8 mouse cellular contexts compared by ENCODE assay signal in the genomic region with DNA sequence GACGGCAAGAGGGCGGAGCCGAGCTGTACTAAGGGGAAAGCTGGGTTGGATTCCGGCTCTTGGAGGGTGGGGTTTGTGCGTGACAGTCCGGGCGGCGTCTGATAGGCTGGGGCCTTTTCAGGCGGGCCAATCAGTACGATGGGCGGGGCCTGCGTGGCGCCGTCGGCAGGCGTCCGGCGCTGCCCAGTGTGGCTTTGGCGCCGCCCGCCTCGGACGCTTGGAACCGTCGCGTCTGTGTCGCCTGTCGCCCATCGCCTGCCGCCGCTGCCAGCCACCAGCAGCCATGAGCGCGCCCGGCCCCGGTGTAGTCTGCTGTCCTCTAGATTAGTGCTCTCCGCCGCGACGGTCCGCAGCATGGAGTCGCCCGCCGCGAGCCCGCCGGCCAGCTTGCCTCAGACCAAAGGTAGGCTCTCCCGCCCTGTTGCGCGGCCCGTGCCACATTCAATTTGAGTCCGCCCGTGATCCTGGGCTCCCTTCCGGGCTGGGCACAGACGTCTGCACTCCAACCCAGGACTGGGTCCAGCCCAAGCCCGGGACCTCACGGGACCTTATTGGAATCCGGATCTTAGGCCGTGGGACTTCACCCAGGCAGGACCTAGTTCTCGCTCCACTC. TPM values are rescaled to one million over a fixed set of nuclear protein-coding genes. Genes with fewer than 3 reads are reported as not detected.
DNase-seq lines count a peak whose midpoint lies in the region; ATAC-seq lines count a peak whose summit lies in the region.

Map2k3 (plus strand) TSS at position 165 of the 613 bp plus-strand sequence.

- H3K4me1 ChIP-seq in hindbrain, embryonic 13.5 days (replicated peaks), result peaks cover 55% of the 10 kb centered on the region

- H3K27me3 ChIP-seq in hindbrain, embryonic 13.5 days, result no peaks in the 10 kb centered on the region

- peak; percentile 96 for ATAC-seq in hindbrain, embryonic 13.5 days (ENCODE audit: low FRiP score)

- peak within 1 kb of the TSS; percentile 81 for H3K4me3 ChIP-seq in hindbrain, embryonic 13.5 days

- peaks cover 5% of the 10 kb centered on the region; the same call in 1 of the 2 replicates for H3K36me3 ChIP-seq in hindbrain, embryonic 13.5 days

- H3K27ac ChIP-seq in hindbrain, embryonic 13.5 days, result peak within 1 kb of the TSS; percentile 60

- under 1% methylated on average over 58 of the region's 59 CpGs for WGBS in hindbrain, embryonic 13.5 days

- peak; percentile 96 for DNase-seq in NIH3T3 (ENCODE audit: low read depth)
- peak; percentile 98 to 99 for DNase-seq in cerebellum, postnatal 10 days
- DNase-seq in frontal cortex, postnatal 14 days (ENCODE audit: low spot score in 2 of 2), result peak; percentile 87 to 94
- DNase-seq in layer of hippocampus, postnatal 25 days (ENCODE audit: extremely low spot score in 1 of 2, low spot score in 1 of 2), result peak; percentile 85
- DNase-seq in lung, postnatal 25 days (ENCODE audit: low spot score), result peak; percentile 98
- DNase-seq in retina, embryonic 14.5 days (ENCODE audit: low spot score), result peak; percentile 98
- DNase-seq in thymus, postnatal 4 days, result peak; percentile 96

- no peaks in the 10 kb centered on the region for H3K9me3 ChIP-seq in hindbrain, embryonic 13.5 days

- peak within 1 kb of the TSS; percentile 84 for H3K4me2 ChIP-seq in hindbrain, embryonic 13.5 days

- peak within 1 kb of the TSS; percentile 83 for H3K9ac ChIP-seq in hindbrain, embryonic 13.5 days

RNA-seq across cellular contexts. Expression of gene Map2k3, which starts in this region (rescaled TPM):
- 30.0 and 30.4 TPM in 2 replicates for polyA plus RNA-seq in hindbrain, embryonic 13.5 days (2015; fragmentation: Nextera tagmentation; extraction: Ambion mirVana)
- total RNA-seq in layer of hippocampus, postnatal 25 days (2021), result 10 to 100 TPM; 12.4 to 13.4 TPM

Comparison
In these comparisons a context has a peak if more than half of its experiments do, and no peak if none do; other contexts are left out.
1. Peak in every context shown above with its lines: DNase-seq, ATAC-seq, H3K4me3 ChIP-seq and H3K27ac ChIP-seq.